Comparison of ENCODE assay signal across 14 mouse cellular contexts in the genomic region with DNA sequence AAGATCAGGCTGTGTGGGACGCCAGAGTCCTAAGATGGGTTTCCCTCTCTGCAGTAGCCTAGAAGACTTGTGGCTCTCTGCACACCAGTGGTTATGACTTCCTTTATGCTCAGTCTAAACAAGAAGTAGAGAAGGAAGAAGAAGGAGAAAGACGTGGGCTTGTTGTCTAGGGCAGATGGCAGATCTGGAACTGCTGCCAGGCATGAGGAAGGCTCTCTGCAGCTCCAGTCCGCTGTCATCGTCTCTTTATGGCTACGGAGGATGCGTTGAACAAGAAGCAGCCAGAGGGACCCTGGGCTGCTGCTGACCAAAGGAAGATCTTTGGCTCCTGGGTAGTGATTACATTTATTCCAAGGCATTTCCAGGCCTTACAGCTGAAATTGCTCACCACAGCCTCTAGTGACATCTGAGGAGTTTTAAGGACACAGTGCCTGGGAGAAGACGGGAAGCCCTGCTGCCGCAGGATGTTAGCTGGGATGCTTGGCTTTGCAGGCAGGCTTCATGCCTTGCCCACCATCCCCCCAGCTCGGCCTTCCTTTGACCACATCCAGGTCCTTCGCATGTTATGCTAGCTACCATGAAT.
DNase-seq lines count a peak whose midpoint lies in the region.
"Had no signal": no experiment of that assay in that cellular context is flagged by ENCODE, and none has a peak within 500 bp of the region (broad histone marks: within the 10 kb centered on the region; RNA-seq: fewer than 3 reads in every experiment).

No protein-coding gene starts in this region.

- intact Hi-C loops in left cerebral cortex, postnatal 36 days (cut with DNase I): loop anchor here (10.0 kb wide), 1 partner anchor 74 kb away; no protein-coding TSS in a partner anchor
- intact Hi-C loops in left cerebral cortex, postnatal 10 days (cut with DNase I): no loop called here

- peak; percentile 13 to 17 for DNase-seq in heart, adult 9 months (ENCODE audit: low spot score in 2 of 2)
- no peak for DNase-seq in heart, adult 8-10 months (ENCODE audit: low spot score)
- DNase-seq in left cerebral cortex, postnatal 36 days (ENCODE audit: low spot score in 2 of 2): peak; percentile 62 to 71
- no peak for DNase-seq in left cerebral cortex, postnatal 10 days (ENCODE audit: extremely low spot score in 1 of 2, low spot score in 2 of 2)
- peak; percentile 41 to 70 for DNase-seq in layer of hippocampus, adult 18-20 months (ENCODE audit: low spot score in 2 of 2)
- peak; percentile 62 for DNase-seq in right cerebral cortex, postnatal 25 days
- DNase-seq in urinary bladder, postnatal 36 days (ENCODE audit: low spot score in 2 of 2): no peak
- DNase-seq in Muller cell, postnatal 12 days (ENCODE audit: inconsistent ontology term): no peak
- DNase-seq: B cell, adult 2 months; cerebellum, postnatal 25 days; kidney, adult 18-20 months; liver; lung, adult 18-20 months; thymus, postnatal 4 days had no signal

Comparison
In these comparisons a context has a peak if more than half of its experiments do, and no peak if none do; other contexts are left out.
1. DNase-seq: peak in heart, adult 9 months (2 of 2), left cerebral cortex, postnatal 36 days (2 of 2), layer of hippocampus, adult 18-20 months (2 of 2) and right cerebral cortex, postnatal 25 days (single experiment); none in heart, adult 8-10 months (single experiment), left cerebral cortex, postnatal 10 days (0 of 2), urinary bladder, postnatal 36 days (0 of 2) and Muller cell, postnatal 12 days (single experiment).